Mouse (Mus musculus) gastrocnemius, adult 2 months (tissue): Measurements from ENCODE around the gene Cpeb4. TPM values are rescaled to one million over a fixed set of nuclear protein-coding genes. Genes with fewer than 3 reads are reported as not detected.

Experiments used
- DNase-seq: peaks from one replicate; pipeline ENCODE4 v3.0.0; 2022
- H3K27ac ChIP-seq: fragments of 200-600 bp; 2 replicates; pipeline ENCODE4 v1.8.1; 2022; ENCODE audit warnings: mild to moderate bottlenecking
- H3K4me3 ChIP-seq: fragments of 200-600 bp; 2 replicates; pipeline ENCODE4 v1.8.1; 2022; ENCODE audit warnings: mild to moderate bottlenecking, moderate library complexity
- CTCF ChIP-seq: fragments of 200-600 bp; IDR thresholded peaks from 2 replicates; pipeline ENCODE4 v1.8.1; 2022; ENCODE audit warnings: antibody characterized with exemption, mild to moderate bottlenecking, moderate library complexity
- intact Hi-C: fragments of 180-260 bp; cut with DNase I; formaldehyde crosslinking; loops from one replicate; pipeline ENCODE4 v1.15.1; 2025
- long read RNA-seq, 2 experiments: library from polyadenylated mRNA; stranded (forward); transcript quantifications; one replicate each; pipeline ENCODE4 v2.0.0; 2021
- total RNA-seq, 2 experiments: library from RNA; stranded (reverse); gene quantifications; 2 replicates each; pipeline ENCODE4 v1.2.3; 2021

Cpeb4 gene
- total RNA-seq, result 100 to 1,000 TPM in 1 of 2 experiments, 10 to 100 TPM in 1; 95.0 to 120 TPM
- long read RNA-seq, experiment 1, full-length matches to known transcripts, result 7 of 27 reads
- long read RNA-seq, experiment 1, partial matches to known transcripts, result 11 of 27 reads
- long read RNA-seq, experiment 1, other reads (novel, unspliced or antisense), result 9 of 27 reads
- long read RNA-seq, experiment 2, full-length matches to known transcripts, result 5 of 12 reads
- long read RNA-seq, experiment 2, partial matches to known transcripts, result 5 of 12 reads
- long read RNA-seq, experiment 2, other reads (novel, unspliced or antisense), result 2 of 12 reads

DNA sequence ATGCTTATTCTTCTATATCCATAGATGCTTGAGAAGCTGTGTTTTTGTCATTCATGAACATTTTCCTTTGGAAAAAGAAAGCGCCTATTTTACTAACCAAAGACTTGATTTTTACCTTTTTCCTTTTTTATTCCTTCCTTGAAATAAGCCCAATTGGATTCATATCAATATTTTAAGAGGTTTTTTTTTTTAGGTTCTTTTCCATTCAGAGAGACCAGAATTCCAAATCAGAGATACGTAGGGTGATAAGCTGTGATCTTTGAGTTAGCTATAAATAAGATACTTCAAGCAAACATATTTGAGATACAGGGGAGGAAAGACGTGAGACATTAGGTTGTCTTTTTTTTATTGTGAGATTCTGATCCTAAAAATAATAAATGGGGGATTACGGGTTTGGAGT, at the start of gene Cpeb4:
Cpeb4 (plus strand) TSS at position 301 of the 400 bp plus-strand sequence.
- TF ChIP-seq CTCF, result no peak
- intact Hi-C loops, result loop anchor here (2.0 to 5.0 kb wide), 4 partner anchors 29 to 195 kb away; no protein-coding TSS in a partner anchor
- no peak for DNase-seq
- peak within 1 kb of the TSS; percentile 98 for H3K27ac ChIP-seq
- peak within 1 kb of the TSS; percentile 95 for H3K4me3 ChIP-seq

DNA sequence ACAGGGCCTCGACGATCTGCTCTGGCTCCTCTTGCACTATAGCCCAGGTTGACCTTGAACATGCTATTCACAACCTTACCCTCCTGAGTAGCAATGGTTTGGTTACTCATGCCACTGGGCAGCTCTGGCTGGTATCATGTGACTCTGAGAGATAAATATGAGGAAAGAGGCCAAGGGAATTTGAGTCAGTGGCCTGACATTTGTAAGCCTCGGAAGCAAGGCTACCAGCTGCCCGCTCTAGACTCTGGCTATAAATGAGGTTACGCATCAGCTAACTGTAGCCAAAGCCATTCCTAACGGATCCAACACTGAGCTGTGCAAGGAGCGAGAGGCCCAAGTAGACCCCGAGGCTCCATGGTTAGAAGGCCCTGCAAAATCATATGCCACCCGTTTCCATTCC, 49.5 kb upstream of the Cpeb4 start:
- H3K4me3 ChIP-seq, result no peak overlapping the region
- peak; percentile 72 for DNase-seq
- H3K27ac ChIP-seq, result peak overlapping the region; percentile 90
- TF ChIP-seq CTCF, result no peak
- intact Hi-C loops, result no loop called here

DNA sequence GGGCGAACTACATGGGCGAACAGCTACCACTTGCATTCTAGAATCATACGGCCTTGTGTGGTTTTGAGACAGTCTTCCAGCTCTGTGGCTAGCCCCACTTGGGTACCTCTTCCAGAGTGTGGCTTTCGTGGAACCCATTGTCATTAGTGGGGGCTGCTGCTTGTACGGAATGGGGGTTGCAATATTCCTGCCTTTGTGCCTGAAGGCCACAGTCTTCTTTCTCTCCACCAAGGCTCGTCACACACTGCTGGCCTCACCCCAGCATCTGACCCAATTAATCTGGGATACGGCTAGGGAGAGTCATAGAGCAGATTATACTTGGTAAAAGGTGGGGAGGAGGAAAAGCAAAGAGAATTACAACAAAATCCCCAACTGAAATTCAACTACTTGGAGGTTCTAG, 48.5 kb upstream of the Cpeb4 start:
- DNase-seq, result no peak
- H3K27ac ChIP-seq, result peak overlapping the region; percentile 90
- TF ChIP-seq CTCF, result no peak
- H3K4me3 ChIP-seq, result peak overlapping the region; percentile 5; the same call in 1 of the 2 replicates
- intact Hi-C loops, result no loop called here

DNA sequence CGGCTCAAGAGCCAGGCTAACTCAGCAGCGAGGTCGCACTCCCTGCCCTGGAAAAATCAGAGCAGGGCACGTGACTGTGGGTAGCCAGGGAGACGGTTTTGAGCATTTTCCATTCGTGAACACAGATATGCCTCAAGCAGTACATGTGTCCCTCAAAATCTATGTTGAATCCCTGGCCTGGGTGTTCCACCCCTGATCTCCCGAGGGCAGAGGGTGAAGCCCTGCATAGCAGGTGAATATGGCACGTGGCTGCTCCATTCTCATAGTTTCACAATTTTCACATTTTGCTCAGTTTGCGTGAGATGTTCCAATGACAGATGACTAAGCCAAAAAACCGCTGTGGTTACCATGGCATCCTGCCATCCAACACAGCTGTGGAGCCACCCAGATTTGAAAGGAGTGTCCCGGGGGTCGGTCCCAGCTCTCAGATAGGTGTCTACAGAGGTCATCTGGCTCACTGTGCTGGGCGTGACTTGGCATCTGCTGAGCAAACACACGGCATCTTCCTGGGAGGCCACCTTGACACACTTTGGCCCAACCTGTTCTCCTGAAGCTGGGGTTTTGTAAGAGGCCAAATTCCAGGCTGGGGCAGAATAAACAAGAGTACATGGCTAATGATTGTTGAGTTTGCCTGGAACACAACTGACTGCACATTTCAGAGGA, 47.4 kb upstream of the Cpeb4 start:
- Histone ChIP-seq H3K27ac (peak overlapping the region; percentile 90), H3K4me3 (no peak overlapping the region)
- no peak for TF ChIP-seq CTCF
- DNase-seq, result peak; percentile 56
- intact Hi-C loops, result no loop called here

DNA sequence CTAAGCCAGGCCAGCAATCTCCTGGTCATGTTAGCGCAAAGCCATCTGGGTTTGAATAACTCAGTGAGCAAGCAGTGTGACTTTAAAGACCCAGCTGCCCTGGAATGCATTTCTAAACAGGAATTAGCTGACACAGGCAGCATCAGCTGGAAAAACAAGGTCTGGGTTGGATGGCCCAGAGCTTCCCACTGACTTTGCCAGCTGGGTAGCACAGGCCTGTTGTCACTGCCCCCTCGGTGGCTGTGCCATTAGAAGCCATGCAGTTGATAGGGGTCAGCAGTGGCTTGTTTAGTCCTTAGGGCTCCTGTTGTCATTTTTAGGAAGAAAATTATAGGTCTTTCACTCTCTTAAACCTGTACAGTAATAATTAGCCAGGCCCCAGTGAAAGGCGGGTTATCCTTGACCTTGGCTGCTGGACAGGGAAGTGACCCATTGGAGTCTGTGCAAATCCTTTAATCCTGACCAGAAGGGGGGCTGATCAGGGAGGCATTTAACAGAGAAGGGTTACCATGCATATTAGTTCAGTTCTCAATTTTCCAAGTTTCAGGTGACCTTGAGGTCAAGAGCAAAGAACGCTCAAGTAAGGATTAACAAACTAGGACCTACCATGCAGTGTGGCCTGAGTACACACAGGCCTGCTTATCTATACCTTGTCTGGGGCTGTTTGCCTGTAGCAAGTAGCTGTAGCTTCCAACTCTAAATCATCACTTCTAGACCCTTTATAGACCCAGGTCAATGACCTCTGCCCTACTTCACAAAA, 43.8 kb upstream of the Cpeb4 start:
- Histone ChIP-seq H3K27ac (peak overlapping the region; percentile 90), H3K4me3 (no peak overlapping the region)
- intact Hi-C loops, result no loop called here
- TF ChIP-seq CTCF, result no peak
- peak; percentile 72 for DNase-seq

DNA sequence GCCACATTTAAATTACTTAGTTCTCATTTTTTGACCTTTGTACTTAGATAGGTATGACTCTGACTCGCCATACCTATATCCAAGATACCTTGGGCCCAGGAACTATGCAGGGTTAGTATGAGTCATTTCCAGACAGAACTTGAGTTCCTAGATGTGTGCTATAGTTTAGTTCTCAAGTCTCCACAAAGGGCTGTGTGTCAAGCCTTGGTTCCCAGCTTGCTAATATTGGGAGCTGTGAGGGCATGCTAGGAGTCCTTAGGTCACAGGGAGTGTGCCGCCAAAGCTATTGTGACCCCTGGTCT, 43.3 kb upstream of the Cpeb4 start:
- H3K27ac ChIP-seq, result peak overlapping the region; percentile 90
- no peak for TF ChIP-seq CTCF
- intact Hi-C loops, result no loop called here
- no peak for DNase-seq
- H3K4me3 ChIP-seq, result no peak overlapping the region

DNA sequence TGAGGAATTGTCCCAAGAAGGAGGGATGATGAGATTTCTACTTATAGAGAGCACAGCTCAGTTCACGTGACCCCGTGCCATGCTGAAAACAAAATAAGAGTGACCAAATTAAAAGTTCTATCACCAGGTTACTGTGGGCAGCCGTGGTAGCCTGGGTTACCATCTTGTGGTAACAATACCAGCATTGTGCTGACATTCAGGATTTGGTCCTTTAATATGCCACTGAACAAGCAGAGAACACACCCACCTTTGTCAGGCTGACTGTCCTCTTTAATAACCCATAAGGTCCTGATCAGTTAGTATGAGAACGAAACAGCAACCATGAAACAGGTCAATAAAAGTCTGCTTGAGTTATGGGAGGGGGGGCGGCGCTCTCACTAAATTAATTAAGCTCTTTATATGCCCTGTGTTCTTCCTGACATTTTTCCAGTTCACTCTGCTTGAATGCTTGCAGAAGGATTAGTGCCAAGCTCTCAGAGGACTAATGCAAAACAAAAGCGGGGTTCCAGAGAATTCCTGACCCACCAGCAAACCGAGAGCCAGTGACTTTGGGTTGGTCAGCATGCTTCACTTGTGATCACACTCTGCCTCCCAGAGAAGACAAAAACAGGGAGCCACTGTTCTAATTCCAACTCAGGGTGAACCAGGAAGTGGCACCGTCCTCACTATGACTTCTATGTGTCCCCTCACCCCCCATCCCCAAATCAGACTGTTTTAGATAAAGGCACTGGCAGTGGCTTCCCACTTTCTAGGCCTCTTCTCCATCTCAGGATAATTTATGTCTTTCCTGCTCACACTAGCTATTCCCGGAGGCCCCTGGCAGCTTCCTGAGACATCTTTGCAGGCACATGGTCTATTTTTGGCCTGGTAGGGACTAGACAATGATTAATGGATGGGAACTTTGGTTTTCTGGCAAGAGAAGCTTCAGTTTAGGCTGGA, 41.5 kb upstream of the Cpeb4 start:
- DNase-seq, result peak; percentile 71
- intact Hi-C loops, result loop anchor here (5.0 kb wide), 2 partner anchors 33 to 113 kb away; no protein-coding TSS in a partner anchor

DNA sequence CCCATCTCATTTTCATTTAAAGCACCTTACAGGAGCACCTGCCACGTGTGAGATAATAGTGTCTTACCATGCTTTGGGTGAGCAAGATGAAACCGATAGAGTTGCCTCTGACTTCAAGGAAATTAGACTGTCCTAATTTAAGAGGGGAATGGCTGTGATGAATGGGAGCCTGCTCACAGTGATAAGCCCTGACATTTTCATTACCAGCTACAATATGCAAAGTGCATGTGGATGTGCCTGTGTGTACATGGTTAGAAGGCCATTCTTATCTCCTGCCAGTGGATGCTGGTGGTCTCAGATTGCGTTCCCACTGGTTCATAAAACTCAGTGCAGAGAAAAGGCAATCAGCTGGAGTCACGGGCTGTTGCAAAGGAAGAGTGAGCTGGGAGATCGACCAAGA, 40.6 kb upstream of the Cpeb4 start:
- no peak for DNase-seq
- TF ChIP-seq CTCF, result no peak
- Histone ChIP-seq H3K27ac (peak overlapping the region; percentile 90), H3K4me3 (0 out of 2 replicates have a peak overlapping the region, but pooled peaks have one; percentile 17)
- intact Hi-C loops, result loop anchor here (5.0 kb wide), 2 partner anchors 34 to 114 kb away; no protein-coding TSS in a partner anchor

More for the DNA sequence above, 41.5 kb upstream of the Cpeb4 start:
- TF ChIP-seq CTCF, result no peak
- peak overlapping the region; percentile 90 for H3K27ac ChIP-seq
- no peak overlapping the region for H3K4me3 ChIP-seq

DNA sequence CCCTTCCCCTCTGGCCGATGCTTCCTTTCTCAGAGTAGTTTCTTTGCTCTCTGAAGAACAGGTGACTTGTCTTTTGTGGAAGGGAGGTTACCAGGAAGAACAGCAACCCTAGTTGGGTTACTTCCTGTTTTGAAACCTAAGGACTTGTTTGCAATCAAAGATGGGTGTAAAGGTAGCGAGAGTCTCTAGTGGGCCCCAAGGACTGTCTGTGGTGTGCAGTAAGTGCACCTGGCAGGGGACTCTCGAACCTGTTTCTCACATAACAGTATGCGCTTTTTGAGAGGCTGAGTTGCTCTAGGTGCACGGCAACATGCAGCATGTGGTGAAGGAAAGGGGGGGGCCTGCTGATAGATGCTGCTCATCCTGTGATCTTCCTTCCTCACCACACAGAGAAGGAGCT, 40.0 kb upstream of the Cpeb4 start:
- intact Hi-C loops, result loop anchor here (2.0 to 5.0 kb wide), 3 partner anchors 35 to 115 kb away; no protein-coding TSS in a partner anchor
- Histone ChIP-seq H3K27ac (peak overlapping the region; percentile 90), H3K4me3 (peak overlapping the region; percentile 17; the same call in 1 of the 2 replicates)
- no peak for TF ChIP-seq CTCF
- no peak for DNase-seq

DNA sequence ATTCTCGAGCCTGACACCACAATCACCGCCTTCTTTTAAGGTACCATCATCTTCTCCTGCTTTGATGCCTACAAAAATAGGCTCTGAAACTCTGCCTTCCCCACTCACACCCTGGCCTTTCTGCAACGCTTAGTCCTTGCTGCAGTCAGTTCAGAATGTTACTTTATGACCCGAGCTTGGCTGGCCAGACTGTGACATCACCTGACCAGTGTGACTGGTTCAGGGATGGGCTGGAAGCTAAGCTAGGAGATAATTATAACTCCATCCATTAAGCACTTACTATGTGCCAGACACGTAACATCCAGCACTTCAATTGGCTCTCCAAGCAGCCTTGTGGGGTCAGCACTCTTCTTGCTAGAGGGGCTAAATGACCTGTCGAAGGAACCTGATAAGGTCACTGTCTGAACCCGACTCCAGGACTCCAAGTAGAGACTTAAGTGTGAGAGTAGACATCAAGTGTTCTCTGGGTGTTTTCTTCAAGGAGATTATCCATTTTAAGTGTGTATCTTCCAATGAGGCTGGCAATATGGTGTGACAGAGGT, 39.5 kb upstream of the Cpeb4 start:
- Histone ChIP-seq H3K4me3 (peak overlapping the region; percentile 17; the same call in 1 of the 2 replicates), H3K27ac (peak overlapping the region; percentile 90)
- peak; percentile 84 for DNase-seq
- no peak for TF ChIP-seq CTCF
- intact Hi-C loops, result loop anchor here (2.0 to 5.0 kb wide), 3 partner anchors 35 to 115 kb away; no protein-coding TSS in a partner anchor

DNA sequence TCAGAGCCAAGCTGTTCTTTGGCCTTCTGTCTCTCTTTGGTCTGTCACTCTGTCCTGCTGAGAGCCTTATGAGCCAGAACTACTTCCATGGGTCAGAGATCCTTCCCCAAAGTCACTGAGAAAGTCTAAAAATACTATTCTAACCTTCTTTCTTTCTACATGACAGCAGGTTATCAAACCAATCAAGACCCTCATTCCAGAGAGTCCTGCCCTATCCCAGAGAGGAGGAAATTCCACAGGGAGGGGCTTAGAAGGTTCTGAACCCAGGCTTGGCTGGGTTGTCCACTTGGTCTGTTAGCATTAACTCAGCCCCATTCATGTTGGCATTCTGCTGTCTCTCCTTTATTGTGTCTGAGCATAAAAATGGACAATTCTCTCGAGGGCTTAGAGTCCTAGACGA, 38.5 kb upstream of the Cpeb4 start:
- intact Hi-C loops, result loop anchor here (2.0 to 5.0 kb wide), 3 partner anchors 36 to 116 kb away; no protein-coding TSS in a partner anchor
- Histone ChIP-seq H3K27ac (peak overlapping the region; percentile 90), H3K4me3 (no peak overlapping the region)
- TF ChIP-seq CTCF, result no peak
- no peak for DNase-seq
